Mouse (Mus musculus): ENCODE measurements around the gene Meox1. TPM values are rescaled to one million over a fixed set of nuclear protein-coding genes. Genes with fewer than 3 reads are reported as not detected.

Meox1 gene
- polyA plus RNA-seq, 1 experiment: 4.8 TPM

- peak; percentile 36 for DNase-seq
- Histone ChIP-seq H3K36me3 (ENCODE audit: control insufficient read depth, insufficient read depth, low read length) (no peaks in the 10 kb centered on the region), H3K27me3 (replicated peaks; ENCODE audit: control insufficient read depth, insufficient read depth, low read length) (no peaks in the 10 kb centered on the region), H3K27ac (ENCODE audit: insufficient read depth, low read depth, low read length) (no peak overlapping the region), H3K4me3 (ENCODE audit: insufficient read depth, low read depth, low read length) (no peak overlapping the region), H3K4me1 (ENCODE audit: control insufficient read depth, insufficient read depth, low read length) (no peaks in the 10 kb centered on the region)
- WGBS: 31% methylated on average over 8 of the region's 8 CpGs
- TF ChIP-seq POLR2A (IDR thresholded peaks at IDR 0.05; ENCODE audit: low read depth, low read length) (no peak), CTCF (conservative IDR thresholded peaks at IDR 0.05; ENCODE audit: insufficient read depth, insufficient read length, low read depth, low read length) (no peak)
These were observed 54.7 kb downstream of the Meox1 start for GRCm38 (mm10) chr11:101839426-101839825.

- peak; percentile 56 for DNase-seq
- no peaks in the 10 kb centered on the region for H3K27me3 ChIP-seq (replicated peaks; ENCODE audit: control insufficient read depth, insufficient read depth, low read length)
- no peak for TF ChIP-seq CTCF (conservative IDR thresholded peaks at IDR 0.05; ENCODE audit: insufficient read depth, insufficient read length, low read depth, low read length)
- TF ChIP-seq POLR2A (IDR thresholded peaks at IDR 0.05; ENCODE audit: low read depth, low read length): no peak
- no peak overlapping the region for H3K4me3 ChIP-seq (ENCODE audit: insufficient read depth, low read depth, low read length)
- WGBS: 65% methylated on average over 7 of the region's 7 CpGs
- H3K4me1 ChIP-seq (ENCODE audit: control insufficient read depth, insufficient read depth, low read length): no peaks in the 10 kb centered on the region
- no peak overlapping the region for H3K27ac ChIP-seq (ENCODE audit: insufficient read depth, low read depth, low read length)
- H3K36me3 ChIP-seq (ENCODE audit: control insufficient read depth, insufficient read depth, low read length): no peaks in the 10 kb centered on the region
These were observed 62.2 kb downstream of the Meox1 start for GRCm38 (mm10) chr11:101832001-101832400.

- H3K36me3 ChIP-seq (ENCODE audit: control insufficient read depth, insufficient read depth, low read length): no peaks in the 10 kb centered on the region
- no peaks in the 10 kb centered on the region for H3K27me3 ChIP-seq (replicated peaks; ENCODE audit: control insufficient read depth, insufficient read depth, low read length)
- TF ChIP-seq POLR2A (IDR thresholded peaks at IDR 0.05; ENCODE audit: low read depth, low read length): no peak
- no peak for TF ChIP-seq CTCF (conservative IDR thresholded peaks at IDR 0.05; ENCODE audit: insufficient read depth, insufficient read length, low read depth, low read length)
- 53% methylated on average over 8 of the region's 8 CpGs for WGBS
- no peak overlapping the region for H3K4me3 ChIP-seq (ENCODE audit: insufficient read depth, low read depth, low read length)
- no peak overlapping the region for H3K27ac ChIP-seq (ENCODE audit: insufficient read depth, low read depth, low read length)
- no peak for DNase-seq
- no peaks in the 10 kb centered on the region for H3K4me1 ChIP-seq (ENCODE audit: control insufficient read depth, insufficient read depth, low read length)
These were observed 63.6 kb downstream of the Meox1 start for GRCm38 (mm10) chr11:101830616-101831015.

- Histone ChIP-seq H3K36me3 (ENCODE audit: control insufficient read depth, insufficient read depth, low read length) (no peaks in the 10 kb centered on the region), H3K27ac (ENCODE audit: insufficient read depth, low read depth, low read length) (peak overlapping the region; percentile 59; the same call in 1 of the 2 replicates), H3K4me1 (ENCODE audit: control insufficient read depth, insufficient read depth, low read length) (no peaks in the 10 kb centered on the region), H3K4me3 (ENCODE audit: insufficient read depth, low read depth, low read length) (no peak overlapping the region), H3K27me3 (replicated peaks; ENCODE audit: control insufficient read depth, insufficient read depth, low read length) (no peaks in the 10 kb centered on the region)
- TF ChIP-seq POLR2A (IDR thresholded peaks at IDR 0.05; ENCODE audit: low read depth, low read length): no peak
- no peak for TF ChIP-seq CTCF (conservative IDR thresholded peaks at IDR 0.05; ENCODE audit: insufficient read depth, insufficient read length, low read depth, low read length)
- peak; percentile 77 for DNase-seq
- WGBS: 18% methylated on average over 10 of the region's 10 CpGs
These were observed 64.1 kb downstream of the Meox1 start for GRCm38 (mm10) chr11:101830112-101830511.

- Histone ChIP-seq H3K27ac (ENCODE audit: insufficient read depth, low read depth, low read length) (no peak overlapping the region), H3K4me1 (ENCODE audit: control insufficient read depth, insufficient read depth, low read length) (no peaks in the 10 kb centered on the region), H3K36me3 (ENCODE audit: control insufficient read depth, insufficient read depth, low read length) (no peaks in the 10 kb centered on the region), H3K4me3 (ENCODE audit: insufficient read depth, low read depth, low read length) (no peak overlapping the region), H3K27me3 (replicated peaks; ENCODE audit: control insufficient read depth, insufficient read depth, low read length) (no peaks in the 10 kb centered on the region)
- WGBS: 98% methylated on average over 4 of the region's 4 CpGs
- no peak for TF ChIP-seq POLR2A (IDR thresholded peaks at IDR 0.05; ENCODE audit: low read depth, low read length)
- TF ChIP-seq CTCF (conservative IDR thresholded peaks at IDR 0.05; ENCODE audit: insufficient read depth, insufficient read length, low read depth, low read length): no peak
- DNase-seq: no peak
These were observed 65.5 kb downstream of the Meox1 start for GRCm38 (mm10) chr11:101828718-101829117.

Other genes starting within 250 kb of the Meox1 start
- gene Arl4d, start 228.8 kb downstream of the Meox1 start, polyA plus RNA-seq (2012; rRNA removed): 23.1 and 27.2 TPM in 2 replicates
- 9.8 and 10.6 TPM in 2 replicates for gene Dhx8, start 161.5 kb downstream of the Meox1 start, polyA plus RNA-seq (2012; rRNA removed)
- 1.1 and 1.3 TPM in 2 replicates for gene Etv4, start 109.0 kb downstream of the Meox1 start, polyA plus RNA-seq (2012; rRNA removed)
- gene Sost, start 72.6 kb upstream of the Meox1 start, polyA plus RNA-seq (2012; rRNA removed): 2.0 TPM in 2 replicates
- not detected in 2 replicates for gene Cfap97d1, start 89.9 kb upstream of the Meox1 start, polyA plus RNA-seq (2012; rRNA removed)
- gene Dusp3, start 92.6 kb upstream of the Meox1 start, polyA plus RNA-seq (2012; rRNA removed): 67.8 and 92.4 TPM in 2 replicates
- gene Mpp3, start 134.1 kb upstream of the Meox1 start, polyA plus RNA-seq (2012; rRNA removed): 2.3 and 3.5 TPM in 2 replicates
- 62.1 and 67.1 TPM in 2 replicates for gene Cd300lg, start 147.1 kb upstream of the Meox1 start, polyA plus RNA-seq (2012; rRNA removed)
- 4.9 and 5.9 TPM in 2 replicates for gene Mpp2, start 194.1 kb upstream of the Meox1 start, polyA plus RNA-seq (2012; rRNA removed)
- not detected in 2 replicates for gene Ppy, start 206.9 kb upstream of the Meox1 start, polyA plus RNA-seq (2012; rRNA removed)
- gene Pyy, start 213.5 kb upstream of the Meox1 start, polyA plus RNA-seq (2012; rRNA removed): not detected in 2 replicates